Mouse (Mus musculus) myocyte (in vitro differentiated cells): Measurements from ENCODE around the gene Cog1.

ENCODE experiments used
- E2F4 ChIP-seq: IDR thresholded peaks from one replicate; pipeline ENCODE4 v1.6.1; 2011; ENCODE audit warnings: mild to moderate bottlenecking, control low read depth, moderate library complexity; ENCODE audit not compliant: insufficient read depth
- MAX ChIP-seq: IDR thresholded peaks from one replicate; pipeline ENCODE4 v1.6.1; 2011; ENCODE audit warnings: low read depth, mild to moderate bottlenecking, control low read depth
- POLR2A ChIP-seq: IDR thresholded peaks from one replicate; pipeline ENCODE4 v1.6.1; 2011; ENCODE audit warnings: low read depth, mild to moderate bottlenecking, control low read depth, moderate library complexity; ENCODE audit not compliant: insufficient read length
- REST ChIP-seq: IDR thresholded peaks from one replicate; pipeline ENCODE4 v1.6.1; 2011; ENCODE audit warnings: mild to moderate bottlenecking, control low read depth, moderate library complexity; ENCODE audit not compliant: insufficient read depth, insufficient read length
- TCF12 ChIP-seq: IDR thresholded peaks from one replicate; pipeline ENCODE4 v1.6.1; 2011; ENCODE audit warnings: mild to moderate bottlenecking, control low read depth; ENCODE audit not compliant: poor library complexity, insufficient read depth, severe bottlenecking
- USF1 ChIP-seq: IDR thresholded peaks from one replicate; pipeline ENCODE4 v1.6.1; 2011; ENCODE audit warnings: low read depth, mild to moderate bottlenecking, control low read depth, moderate library complexity

DNA sequence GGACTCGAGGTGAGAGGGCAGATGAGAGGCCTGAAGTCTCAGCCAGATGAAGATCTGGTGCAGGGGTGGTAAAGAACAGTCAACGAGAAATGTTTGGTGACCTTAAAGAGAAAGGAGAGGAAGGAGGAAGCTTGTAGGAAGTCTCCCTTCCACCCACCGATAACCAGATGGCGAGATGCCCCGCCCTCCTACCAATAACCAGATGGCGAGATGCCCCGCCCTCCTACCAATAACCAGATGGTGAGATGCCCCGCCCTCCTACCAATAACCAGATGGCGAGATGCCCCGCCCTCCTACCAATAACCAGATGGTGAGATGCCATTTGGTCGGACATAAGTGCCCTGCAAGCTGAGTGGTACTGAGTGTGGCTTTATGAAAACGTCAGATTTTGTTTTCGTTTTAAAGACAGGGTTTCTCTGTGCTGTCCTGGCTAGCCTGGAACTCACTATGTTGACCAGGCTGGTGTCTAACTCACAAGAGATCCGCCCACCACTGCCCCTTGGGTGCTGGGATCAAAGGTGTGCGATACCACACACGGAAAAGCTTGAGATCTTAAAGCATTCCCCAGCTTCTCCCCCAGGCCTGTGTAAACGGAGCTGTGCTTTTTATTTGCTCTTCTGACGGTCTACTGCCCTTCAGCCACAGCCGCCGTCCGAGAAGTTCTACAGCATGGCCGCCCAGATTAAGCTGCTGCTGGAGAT, 2.4 kb downstream of the Cog1 start:
- TF ChIP-seq E2F4 (no peak), POLR2A (no peak), REST (no peak), MAX (no peak), USF1 (no peak), TCF12 (no peak)
